Mouse (Mus musculus) heart, embryonic 15.5 days (tissue): ENCODE measurements around the gene Rere. TPM values are rescaled to one million over a fixed set of nuclear protein-coding genes. Genes with fewer than 3 reads are reported as not detected.

Experiments
- ATAC-seq: fragments of 200-750 bp; cut with Nextera tagmentation; replicated peaks from 2 replicates; pipeline ENCODE4 v1.8.0; 2017; ENCODE audit warnings: low read depth, moderate TSS enrichment; ENCODE audit not compliant: insufficient number of reproducible peaks, insufficient read depth, low FRiP score
- H3K27ac ChIP-seq: fragments of 300-500 bp; sonication (generic); 2 replicates; pipeline ENCODE4 v1.5.1; 2015; ENCODE audit warnings: mild to moderate bottlenecking, inconsistent platforms
- H3K27me3 ChIP-seq: fragments of 300-500 bp; sonication (generic); 2 replicates; pipeline ENCODE4 v1.6.1; 2015; ENCODE audit warnings: inconsistent platforms
- H3K36me3 ChIP-seq: fragments of 300-500 bp; sonication (generic); 2 replicates; pipeline ENCODE4 v1.6.1; 2015; ENCODE audit warnings: mild to moderate bottlenecking, inconsistent platforms
- H3K4me1 ChIP-seq: fragments of 300-500 bp; sonication (generic); replicated peaks from 2 replicates; pipeline ENCODE4 v1.6.1; 2015; ENCODE audit warnings: inconsistent platforms
- H3K4me2 ChIP-seq: fragments of 300-500 bp; sonication (generic); 2 replicates; pipeline ENCODE4 v1.6.1; 2015; ENCODE audit warnings: inconsistent platforms, mild to moderate bottlenecking, moderate library complexity
- H3K4me3 ChIP-seq: fragments of 300-500 bp; sonication (generic); 2 replicates; pipeline ENCODE4 v1.5.1; 2015; ENCODE audit warnings: mild to moderate bottlenecking, inconsistent platforms
- H3K9ac ChIP-seq: fragments of 300-500 bp; sonication (generic); 2 replicates; pipeline ENCODE4 v1.6.1; 2015; ENCODE audit warnings: mild to moderate bottlenecking, inconsistent platforms
- H3K9me3 ChIP-seq: fragments of 300-500 bp; sonication (generic); replicated peaks from 2 replicates; pipeline ENCODE4 v1.6.1; 2016; ENCODE audit warnings: inconsistent platforms
- WGBS: fragments of 180-500 bp; shearing (Covaris S2); methylation state at CpG from one replicate; pipeline ENCODE4 v1.1.7; 2015; ENCODE audit warnings: mixed read lengths; 5-methylcytosine and 5-hydroxymethylcytosine counted together
- polyA plus RNA-seq: library from polyadenylated mRNA; unstranded; fragments of >200 nt; fragmentation: Nextera tagmentation; extraction: Ambion mirVana; gene quantifications from 2 replicates; pipeline ENCODE4 v1.2.1, GENCODE M21; 2015

Gene Rere
- polyA plus RNA-seq, 1 experiment from 2014 or later = 17.6 TPM

- Histone ChIP-seq H3K27ac (peak overlapping the region; percentile 67), H3K4me3 (no peak overlapping the region), H3K36me3 (no peaks in the 10 kb centered on the region), H3K4me1 (peaks cover 58% of the 10 kb centered on the region), H3K27me3 (no peaks in the 10 kb centered on the region), H3K4me2 (peak overlapping the region; percentile 27), H3K9ac (peak overlapping the region; percentile 7; the same call in 1 of the 2 replicates), H3K9me3 (no peaks in the 10 kb centered on the region)
- 36% methylated on average over 13 of the region's 13 CpGs for WGBS
- no peak for ATAC-seq
Measured at GRCm38 (mm10) chr4:150396826-150397620, 115.6 kb downstream of the Rere start.

- Histone ChIP-seq H3K27ac (no peak overlapping the region), H3K9ac (no peak overlapping the region)
- ATAC-seq = no peak
Measured at GRCm38 (mm10) chr4:150399032-150399431, 117.6 kb downstream of the Rere start.

DNA sequence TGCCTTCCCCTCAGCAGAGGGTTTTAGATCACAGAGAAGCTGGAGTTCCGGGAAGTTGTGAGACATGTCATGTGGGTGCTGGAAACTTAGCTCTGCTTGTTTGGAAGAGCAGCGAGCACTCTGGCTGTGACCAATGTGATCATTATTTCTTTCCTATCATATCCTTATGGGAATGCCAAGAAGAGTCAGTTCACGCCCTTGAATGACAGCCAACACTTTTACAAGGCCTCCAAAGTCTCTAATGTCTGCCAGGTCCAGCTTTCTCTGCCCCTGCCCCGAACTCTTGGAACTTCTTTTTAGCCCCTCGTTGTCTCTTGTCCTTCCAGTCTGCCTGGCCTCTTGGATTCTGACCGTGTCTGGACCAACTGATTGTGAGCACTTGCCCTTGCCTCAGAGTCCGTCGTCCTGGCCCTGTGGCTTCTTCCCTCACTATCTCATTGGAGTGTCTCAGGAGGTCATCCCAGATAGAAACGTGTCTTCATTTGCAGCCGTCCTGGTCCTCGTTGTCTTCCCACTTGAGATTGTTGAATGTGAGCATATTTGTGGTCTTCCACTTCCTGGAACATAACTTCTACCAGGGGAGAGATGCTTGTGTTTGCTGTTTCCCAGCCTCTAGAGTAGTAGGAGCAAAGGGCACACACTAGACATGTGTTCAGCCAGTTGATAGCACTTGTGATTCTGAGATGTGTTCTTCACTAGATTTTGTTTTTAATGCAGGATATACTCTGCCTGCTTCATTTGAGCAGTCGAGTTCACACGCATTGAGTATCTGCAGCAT lies 120.6 kb downstream of the Rere start:
- H3K27ac ChIP-seq = peak overlapping the region; percentile 34; the same call in 1 of the 2 replicates
- no peak for ATAC-seq
- 29% methylated on average over 13 of the region's 13 CpGs for WGBS
- no peaks in the 10 kb centered on the region for H3K36me3 ChIP-seq
- H3K9ac ChIP-seq = no peak overlapping the region
- peaks cover 77% of the 10 kb centered on the region for H3K4me1 ChIP-seq
- H3K27me3 ChIP-seq = no peaks in the 10 kb centered on the region
- H3K9me3 ChIP-seq = no peaks in the 10 kb centered on the region
- H3K4me2 ChIP-seq = no peak overlapping the region
- no peak overlapping the region for H3K4me3 ChIP-seq

More at GRCm38 (mm10) chr4:150399032-150399431, 117.6 kb downstream of the Rere start:
- WGBS = 73% methylated on average over 2 of the region's 2 CpGs
- H3K27me3 ChIP-seq = no peaks in the 10 kb centered on the region
- H3K4me3 ChIP-seq = no peak overlapping the region
- H3K4me2 ChIP-seq = no peak overlapping the region
- H3K4me1 ChIP-seq = peaks cover 68% of the 10 kb centered on the region
- H3K9me3 ChIP-seq = no peaks in the 10 kb centered on the region
- H3K36me3 ChIP-seq = no peaks in the 10 kb centered on the region

- Histone ChIP-seq H3K27me3 (no peaks in the 10 kb centered on the region), H3K4me3 (no peak overlapping the region), H3K9me3 (no peaks in the 10 kb centered on the region), H3K4me1 (peaks cover 73% of the 10 kb centered on the region), H3K27ac (peak overlapping the region; percentile 34; the same call in 1 of the 2 replicates), H3K36me3 (no peaks in the 10 kb centered on the region), H3K4me2 (no peak overlapping the region), H3K9ac (no peak overlapping the region)
- WGBS = 49% methylated on average over 4 of the region's 4 CpGs
- no peak for ATAC-seq
Measured at GRCm38 (mm10) chr4:150402608-150402985, 121.2 kb downstream of the Rere start.

DNA sequence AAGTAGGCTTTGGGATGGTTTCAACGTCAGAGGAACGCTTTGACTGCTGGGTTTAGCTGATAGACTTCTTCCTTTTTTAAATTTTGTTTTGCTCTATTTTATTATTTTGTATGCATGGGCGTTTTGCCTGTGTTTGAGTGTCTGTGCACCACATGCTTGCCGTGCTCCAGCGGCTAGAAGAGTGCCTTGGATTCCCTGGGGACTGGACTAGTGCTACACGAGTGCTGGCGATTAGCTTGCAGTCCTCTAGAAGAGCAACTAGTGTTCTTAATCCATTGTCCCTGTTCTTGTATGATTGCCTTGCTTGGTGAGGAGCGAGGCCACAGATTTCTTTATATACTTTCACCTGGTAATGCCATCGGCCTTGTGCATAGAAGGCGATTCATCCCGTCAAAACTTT lies 122.5 kb downstream of the Rere start:
- 49% methylated on average over 11 of the region's 11 CpGs for WGBS
- no peaks in the 10 kb centered on the region for H3K9me3 ChIP-seq
- no peak overlapping the region for H3K4me2 ChIP-seq
- peak overlapping the region; percentile 26; the same call in 1 of the 2 replicates for H3K27ac ChIP-seq
- no peak for ATAC-seq
- no peak overlapping the region for H3K9ac ChIP-seq
- H3K4me1 ChIP-seq = peaks cover 66% of the 10 kb centered on the region
- H3K4me3 ChIP-seq = no peak overlapping the region
- no peaks in the 10 kb centered on the region for H3K36me3 ChIP-seq
- no peaks in the 10 kb centered on the region for H3K27me3 ChIP-seq

GRCm38 (mm10) chr4:150404583-150404982 lies 123.1 kb downstream of the Rere start:
- Histone ChIP-seq H3K4me2 (no peak overlapping the region), H3K36me3 (peaks cover 3% of the 10 kb centered on the region; the same call in 1 of the 2 replicates), H3K4me1 (peaks cover 63% of the 10 kb centered on the region), H3K9ac (no peak overlapping the region), H3K27me3 (no peaks in the 10 kb centered on the region), H3K27ac (peak overlapping the region; percentile 26), H3K9me3 (no peaks in the 10 kb centered on the region), H3K4me3 (no peak overlapping the region)
- WGBS = 35% methylated on average over 6 of the region's 6 CpGs
- no peak for ATAC-seq

DNA sequence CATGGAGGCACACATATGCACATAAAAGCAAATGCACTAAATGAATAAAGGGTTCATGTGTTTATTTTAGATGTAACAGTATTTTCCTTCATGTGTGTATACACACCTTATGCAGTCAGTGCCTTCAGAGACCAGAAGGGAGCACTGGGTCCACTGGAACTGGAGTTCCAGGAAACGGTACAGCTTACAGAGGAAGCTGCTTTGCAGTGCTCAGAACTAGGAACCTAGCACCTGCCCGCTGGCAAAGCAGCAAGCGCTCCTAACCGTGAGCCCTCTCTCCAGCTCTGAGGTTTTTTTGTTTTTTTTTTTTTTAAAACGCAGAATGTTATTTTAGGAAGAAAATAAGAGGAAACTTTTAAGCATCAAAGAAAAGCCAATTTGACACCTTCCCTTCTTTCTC lies 124.3 kb downstream of the Rere start:
- Histone ChIP-seq H3K36me3 (peaks cover 4% of the 10 kb centered on the region; the same call in 1 of the 2 replicates), H3K4me1 (peaks cover 57% of the 10 kb centered on the region), H3K4me3 (no peak overlapping the region), H3K9me3 (no peaks in the 10 kb centered on the region), H3K27me3 (no peaks in the 10 kb centered on the region), H3K9ac (no peak overlapping the region), H3K27ac (0 out of 2 replicates have a peak overlapping the region, but pooled peaks have one; percentile 13), H3K4me2 (peak overlapping the region; percentile 42; the same call in 1 of the 2 replicates)
- no peak for ATAC-seq
- 44% methylated on average over 5 of the region's 5 CpGs for WGBS

GRCm38 (mm10) chr4:150406320-150406719 lies 124.9 kb downstream of the Rere start:
- H3K36me3 ChIP-seq = peaks cover 4% of the 10 kb centered on the region; the same call in 1 of the 2 replicates
- H3K9ac ChIP-seq = 0 out of 2 replicates have a peak overlapping the region, but pooled peaks have one; percentile 7
- ATAC-seq = no peak
- H3K4me2 ChIP-seq = peak overlapping the region; percentile 42
- WGBS = 25% methylated on average over 21 of the region's 21 CpGs
- H3K4me3 ChIP-seq = peak overlapping the region; percentile 13
- peaks cover 52% of the 10 kb centered on the region for H3K4me1 ChIP-seq
- H3K27ac ChIP-seq = 0 out of 2 replicates have a peak overlapping the region, but pooled peaks have one; percentile 13
- H3K9me3 ChIP-seq = no peaks in the 10 kb centered on the region
- no peaks in the 10 kb centered on the region for H3K27me3 ChIP-seq

DNA sequence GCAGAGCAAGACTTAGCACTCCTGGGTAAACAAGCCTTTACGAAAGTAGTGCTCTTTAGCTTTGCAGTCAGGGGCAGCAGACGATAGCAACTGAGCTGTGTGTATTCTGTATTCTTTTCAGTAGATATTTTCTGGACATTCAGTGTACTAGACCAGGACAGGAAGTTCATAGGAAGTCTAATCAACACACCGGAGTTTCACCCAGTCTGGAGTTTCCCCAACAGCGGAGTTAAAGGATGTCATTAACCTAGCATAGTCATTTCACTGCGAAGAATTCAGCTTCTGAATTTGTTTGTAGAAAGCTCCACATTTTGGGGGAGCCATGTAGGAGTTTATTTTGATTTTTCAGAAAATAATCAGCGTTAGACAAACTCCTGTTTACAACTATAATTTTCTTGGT lies 125.4 kb downstream of the Rere start:
- Histone ChIP-seq H3K27me3 (no peaks in the 10 kb centered on the region), H3K36me3 (peaks cover 4% of the 10 kb centered on the region; the same call in 1 of the 2 replicates), H3K4me3 (0 out of 2 replicates have a peak overlapping the region, but pooled peaks have one; percentile 13), H3K9me3 (no peaks in the 10 kb centered on the region), H3K9ac (no peak overlapping the region), H3K4me2 (peak overlapping the region; percentile 42), H3K27ac (no peak overlapping the region), H3K4me1 (peaks cover 47% of the 10 kb centered on the region)
- ATAC-seq = no peak
- 69% methylated on average over 6 of the region's 6 CpGs for WGBS

DNA sequence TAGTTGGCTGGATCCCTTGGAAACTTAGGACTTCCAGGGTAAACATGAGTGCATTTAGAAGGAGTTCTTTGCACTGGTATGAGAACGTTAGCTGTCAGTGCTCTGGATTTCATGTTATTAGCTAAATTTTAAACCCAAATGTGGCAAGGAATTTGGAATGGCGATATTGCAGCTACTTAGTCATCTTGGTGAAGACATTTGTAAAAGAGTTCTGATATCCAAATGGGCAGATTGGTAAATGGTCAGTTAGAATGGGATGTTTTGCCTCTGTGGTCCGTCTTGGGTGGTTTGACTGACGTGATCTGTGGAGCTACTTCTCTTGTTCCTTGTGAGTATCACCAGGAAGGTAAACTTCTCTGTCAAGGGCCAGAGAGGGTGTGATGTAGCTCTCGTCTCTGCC lies 132.8 kb downstream of the Rere start:
- H3K27ac ChIP-seq = no peak overlapping the region

DNA sequence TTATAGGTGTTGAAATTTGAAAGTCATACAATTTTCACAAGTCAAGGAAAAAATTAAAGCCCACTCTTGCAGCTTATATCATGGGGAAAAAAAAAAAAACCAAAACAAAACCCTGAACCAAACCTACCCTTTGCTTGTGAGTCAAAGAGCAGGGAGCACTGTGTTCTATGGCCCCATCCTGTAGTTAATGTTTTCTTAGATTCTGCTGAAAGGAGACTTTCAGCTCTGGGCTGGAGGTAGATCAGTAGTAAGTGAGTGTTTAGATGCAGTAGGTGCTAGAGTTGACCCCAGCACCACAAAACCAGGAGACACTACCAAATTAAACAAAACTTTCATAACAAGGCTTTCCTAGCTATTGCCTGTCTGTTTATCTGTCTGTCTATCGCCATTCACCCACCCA lies 133.3 kb downstream of the Rere start:
- H3K4me1 ChIP-seq = peaks cover 14% of the 10 kb centered on the region
- 94% methylated on average over 1 of the region's 1 CpGs for WGBS

More for the DNA sequence above, 132.8 kb downstream of the Rere start:
- H3K36me3 ChIP-seq = peaks cover 4% of the 10 kb centered on the region; the same call in 1 of the 2 replicates
- H3K9ac ChIP-seq = no peak overlapping the region
- no peaks in the 10 kb centered on the region for H3K27me3 ChIP-seq
- H3K9me3 ChIP-seq = no peaks in the 10 kb centered on the region
- no peak overlapping the region for H3K4me3 ChIP-seq
- peaks cover 14% of the 10 kb centered on the region for H3K4me1 ChIP-seq
- no peak for ATAC-seq
- WGBS = 67% methylated on average over 5 of the region's 5 CpGs
- no peak overlapping the region for H3K4me2 ChIP-seq

More for the DNA sequence above, 133.3 kb downstream of the Rere start:
- H3K36me3 ChIP-seq = no peaks in the 10 kb centered on the region
- H3K4me2 ChIP-seq = no peak overlapping the region
- H3K9ac ChIP-seq = no peak overlapping the region
- H3K27me3 ChIP-seq = no peaks in the 10 kb centered on the region
- H3K4me3 ChIP-seq = no peak overlapping the region
- no peaks in the 10 kb centered on the region for H3K9me3 ChIP-seq
- ATAC-seq = no peak
- no peak overlapping the region for H3K27ac ChIP-seq
